Mouse (Mus musculus) cortical plate, adult 2 months (tissue): ENCODE measurements around the gene Snai1.
A peak's percentile ranks its signal among the peaks of the same experiment; 100 is the strongest.

Experiments
- CTCF ChIP-seq: fragments of 200-500 bp; IDR thresholded peaks from 2 replicates; pipeline ENCODE4 v1.5.1; 2011; ENCODE audit warnings: mild to moderate bottlenecking, control low read depth, low read length; ENCODE audit not compliant: insufficient read depth; ENCODE audit errors: extremely low read depth
- POLR2A ChIP-seq: fragments of 200-500 bp; IDR thresholded peaks from 2 replicates; pipeline ENCODE4 v1.6.1; 2011; ENCODE audit warnings: mild to moderate bottlenecking, low read length, control low read depth; ENCODE audit not compliant: insufficient read depth; ENCODE audit errors: extremely low read depth

GRCm38 (mm10) chr2:167492713-167493636 lies 45.0 kb upstream of the Snai1 start, which contains the start of gene Spata2:
- peak; percentile 61; the same call in 1 of the 2 replicates for TF ChIP-seq POLR2A
- TF ChIP-seq CTCF: no peak
